In genomic region chr14:73106234-73106711, GRCm38 (mm10) we compare ENCODE assay signal across 8 mouse cellular contexts. TPM values are rescaled to one million over a fixed set of nuclear protein-coding genes. Genes with fewer than 3 reads are reported as not detected.
DNase-seq lines count a peak whose midpoint lies in the region; ATAC-seq and TF ChIP-seq lines count a peak whose summit lies in the region.

No protein-coding gene starts in this region.

- no peaks in the 10 kb centered on the region for H3K79me2 ChIP-seq in MEL (ENCODE audit: control insufficient read depth, insufficient read depth, low read length, poor library complexity)

- H3K4me3 ChIP-seq in heart, embryonic 12.5 days, result no peak overlapping the region
- H3K4me3 ChIP-seq in MEL (ENCODE audit: control insufficient read depth in 1 of 2, insufficient read depth in 1 of 2, low read depth in 2 of 2, low read length in 2 of 2), result peak overlapping the region; percentile 51 to 73
- H3K4me3 ChIP-seq in hindbrain, embryonic 12.5 days, result no peak overlapping the region
- H3K4me3 ChIP-seq in midbrain, postnatal 0 days (ENCODE audit: low read depth, low read length), result no peak overlapping the region

- H3K9ac ChIP-seq in heart, embryonic 12.5 days, result no peak overlapping the region
- peak overlapping the region; percentile 61 for H3K9ac ChIP-seq in MEL (ENCODE audit: control insufficient read depth, low read depth, low read length, poor library complexity, severe bottlenecking)
- no peak overlapping the region for H3K9ac ChIP-seq in hindbrain, embryonic 12.5 days
- H3K9ac ChIP-seq in midbrain, postnatal 0 days (replicated peaks; ENCODE audit: low read length, poor library complexity, severe bottlenecking), result no peak overlapping the region

- DNase-seq in heart, adult 18-20 months, result peak; percentile 31 to 79
- peak; percentile 79 for DNase-seq in MEL (ENCODE audit: low read depth, low spot score)
- DNase-seq in left cerebral cortex, postnatal 4 days, result peak; percentile 49
- peak; percentile 74 for DNase-seq in midbrain, postnatal 0 days (ENCODE audit: low spot score)
- DNase-seq in thymus, postnatal 25 days, result peak; percentile 78

- no peak for ATAC-seq in heart, embryonic 12.5 days (ENCODE audit: insufficient number of reproducible peaks, low FRiP score)
- ATAC-seq in common myeloid progenitor, adult 5-6 weeks (replicated peaks; ENCODE audit: low read depth, poor library complexity, severe bottlenecking), result 0 out of 2 replicates have a peak, but pooled peaks have one; percentile 26
- peak; percentile 52; the same call in 1 of the 2 replicates for ATAC-seq in hindbrain, embryonic 12.5 days (ENCODE audit: low FRiP score)
- ATAC-seq in midbrain, postnatal 0 days (ENCODE audit: low FRiP score), result 0 out of 2 replicates have a peak, but pooled peaks have one; percentile 44

- TF ChIP-seq RAD21 in MEL (IDR thresholded peaks at IDR 0.05; ENCODE audit: low read depth, low read length), result peak; percentile 87

- no peaks in the 10 kb centered on the region for H3K36me3 ChIP-seq in heart, embryonic 12.5 days
- peaks cover 0 to 29% of the 10 kb centered on the region in 2 experiments; a peak in 2 of 4 replicates for H3K36me3 ChIP-seq in MEL (ENCODE audit: control insufficient read depth in 1 of 2, insufficient read depth in 2 of 2, low read length in 2 of 2)
- no peaks in the 10 kb centered on the region for H3K36me3 ChIP-seq in hindbrain, embryonic 12.5 days
- no peaks in the 10 kb centered on the region for H3K36me3 ChIP-seq in midbrain, postnatal 0 days (ENCODE audit: insufficient read depth, low read length)

- H3K9me3 ChIP-seq in heart, embryonic 12.5 days (replicated peaks), result no peaks in the 10 kb centered on the region
- H3K9me3 ChIP-seq in MEL (replicated peaks; ENCODE audit: insufficient read depth, low read length), result no peaks in the 10 kb centered on the region
- H3K9me3 ChIP-seq in hindbrain, embryonic 12.5 days (replicated peaks), result no peaks in the 10 kb centered on the region
- no peaks in the 10 kb centered on the region for H3K9me3 ChIP-seq in midbrain, postnatal 0 days (ENCODE audit: low read length)

- H3K27me3 ChIP-seq in heart, embryonic 12.5 days (replicated peaks), result peaks cover 10% of the 10 kb centered on the region
- H3K27me3 ChIP-seq in MEL (ENCODE audit: control insufficient read depth in 1 of 2, insufficient read depth in 2 of 2, low read length in 2 of 2), result no peaks in the 10 kb centered on the region
- no peaks in the 10 kb centered on the region for H3K27me3 ChIP-seq in hindbrain, embryonic 12.5 days
- no peaks in the 10 kb centered on the region for H3K27me3 ChIP-seq in midbrain, postnatal 0 days (ENCODE audit: insufficient read depth, low read length)

- no peak overlapping the region for H3K4me2 ChIP-seq in heart, embryonic 12.5 days
- 0 out of 2 replicates have a peak overlapping the region, but pooled peaks have one; percentile 22 for H3K4me2 ChIP-seq in hindbrain, embryonic 12.5 days (replicated peaks)
- no peak overlapping the region for H3K4me2 ChIP-seq in midbrain, postnatal 0 days (ENCODE audit: low read depth, low read length, poor library complexity, severe bottlenecking)

- no peaks in the 10 kb centered on the region for H3K4me1 ChIP-seq in heart, embryonic 12.5 days (replicated peaks)
- peaks cover 6 to 46% of the 10 kb centered on the region in 2 experiments for H3K4me1 ChIP-seq in MEL (ENCODE audit: control insufficient read depth in 1 of 2, insufficient read depth in 2 of 2, low read length in 2 of 2)
- H3K4me1 ChIP-seq in hindbrain, embryonic 12.5 days, result no peaks in the 10 kb centered on the region
- no peaks in the 10 kb centered on the region for H3K4me1 ChIP-seq in midbrain, postnatal 0 days (ENCODE audit: insufficient read depth, low read length)

- no peak overlapping the region for H3K27ac ChIP-seq in heart, embryonic 12.5 days (ENCODE audit: poor library complexity, severe bottlenecking)
- no peak overlapping the region for H3K27ac ChIP-seq in MEL (ENCODE audit: control insufficient read depth, low read depth, low read length)
- no peak overlapping the region for H3K27ac ChIP-seq in hindbrain, embryonic 12.5 days
- H3K27ac ChIP-seq in midbrain, postnatal 0 days (ENCODE audit: low read depth, low read length), result no peak overlapping the region

- no peak for TF ChIP-seq POLR2A in MEL (IDR thresholded peaks at IDR 0.05; ENCODE audit: control insufficient read depth in 1 of 2, insufficient read depth in 1 of 2, low read depth in 1 of 2, low read length in 2 of 2, poor library complexity in 1 of 2)

- TF ChIP-seq EP300 in MEL (IDR thresholded peaks at IDR 0.05; ENCODE audit: low read depth in 1 of 2, low read length in 2 of 2), result no peak

- intact Hi-C loops in left cerebral cortex, postnatal 4 days (cut with DNase I), result loop anchor here (5.0 kb wide), 2 partner anchors 176 to 196 kb away; no protein-coding TSS in a partner anchor

- TF ChIP-seq CTCF in MEL (IDR thresholded peaks at IDR 0.05 in 2 of 3, conservative IDR thresholded peaks at IDR 0.05 in 1 of 3; ENCODE audit: control insufficient read depth in 1 of 3, insufficient read depth in 1 of 3, low read depth in 2 of 3, low read length in 3 of 3, poor library complexity in 1 of 3, severe bottlenecking in 1 of 3), result peak; percentile 6 to 80 (median 34); a peak in 4 of 6 replicates
- peak; percentile 74 for TF ChIP-seq CTCF in midbrain, postnatal 0 days (IDR thresholded peaks at IDR 0.05)

- WGBS in heart, embryonic 12.5 days, result 27% methylated on average over 8 of the region's 8 CpGs
- WGBS in hindbrain, embryonic 12.5 days, result 23% methylated on average over 8 of the region's 8 CpGs
- 16% methylated on average over 8 of the region's 8 CpGs for WGBS in midbrain, postnatal 0 days

TF ChIP-seq in MEL, 35 proteins besides CTCF, POLR2A, EP300 and RAD21:
- TF ChIP-seq SMC3 (IDR thresholded peaks at IDR 0.05; ENCODE audit: low read depth, low read length) (peak; percentile 82), ZNF384 (IDR thresholded peaks at IDR 0.05; ENCODE audit: low read depth, low read length) (peak; percentile 99), ZC3H11A (IDR thresholded peaks at IDR 0.05; ENCODE audit: low read depth, low read length) (peak; percentile 82), SIN3A (IDR thresholded peaks at IDR 0.05; ENCODE audit: low read length) (peak; percentile 62; the same call in 1 of the 2 replicates), NELFE (IDR thresholded peaks at IDR 0.05; ENCODE audit: low read depth, low read length) (no peak), GABPA (IDR thresholded peaks at IDR 0.05; ENCODE audit: low read depth, low read length) (no peak), GATA1 (IDR thresholded peaks at IDR 0.05; ENCODE audit: low read depth, low read length) (0 out of 2 replicates have a peak, but pooled peaks have one; percentile 7)
TF ChIP-seq in MEL: peak in this region for 5.

RNA-seq across cellular contexts. Expression of gene Rcbtb2, which starts 16.6 kb away (rescaled TPM):
- total RNA-seq in heart, adult 18-20 months (2021), result 10 to 100 TPM; 21.9 to 23.7 TPM
- 73.0 and 76.2 TPM in 2 replicates for polyA plus RNA-seq in heart, embryonic 12.5 days (2016; fragmentation: Nextera tagmentation; extraction: Ambion mirVana)
- total RNA-seq in MEL (2012; rRNA removed), result 5.4 and 8.6 TPM in 2 replicates
- polyA plus RNA-seq in MEL (2012; ENCODE audit: insufficient read depth in 1 of 2, insufficient read length in 2 of 2, low read depth in 1 of 2, low replicate concordance in 2 of 2, missing spikeins in 1 of 2), result 10 to 100 TPM in 1 of 2 experiments, not detected in 1; 13.8 TPM
- total RNA-seq in common myeloid progenitor, adult 5-6 weeks (2017), result 27.5 and 36.2 TPM in 2 replicates
- polyA plus RNA-seq in hindbrain, embryonic 12.5 days (2016; fragmentation: Nextera tagmentation; extraction: Ambion mirVana), result 124 and 127 TPM in 2 replicates
- 10 to 100 TPM; 36.6 to 45.4 TPM for total RNA-seq in left cerebral cortex, postnatal 4 days (2021)
- total RNA-seq in midbrain, postnatal 0 days (2014; rRNA removed), result 54.1 and 77.5 TPM in 2 replicates
- polyA plus RNA-seq in midbrain, postnatal 0 days (2015; fragmentation: Nextera tagmentation; extraction: Ambion mirVana), result 43.1 and 45.4 TPM in 2 replicates

RNA-seq across cellular contexts. Expression of gene Cysltr2, which starts 57.4 kb away (rescaled TPM):
- under 1 TPM in 1 of 2 experiments, not detected in 1; 0.72 TPM for total RNA-seq in heart, adult 18-20 months (2021)
- polyA plus RNA-seq in heart, embryonic 12.5 days (2016; fragmentation: Nextera tagmentation; extraction: Ambion mirVana), result not detected in 2 replicates
- total RNA-seq in MEL (2012; rRNA removed), result not detected in 2 replicates
- under 1 TPM in 1 of 2 experiments, not detected in 1; 0.22 TPM for polyA plus RNA-seq in MEL (2012; ENCODE audit: insufficient read depth in 1 of 2, insufficient read length in 2 of 2, low read depth in 1 of 2, low replicate concordance in 2 of 2, missing spikeins in 1 of 2)
- total RNA-seq in common myeloid progenitor, adult 5-6 weeks (2017), result 4.3 and 10.6 TPM in 2 replicates
- polyA plus RNA-seq in hindbrain, embryonic 12.5 days (2016; fragmentation: Nextera tagmentation; extraction: Ambion mirVana), result not detected in 2 replicates
- total RNA-seq in left cerebral cortex, postnatal 4 days (2021), result under 1 TPM; 0.78 to 0.85 TPM
- 0.76 TPM in 1 of 2 replicates, not detected in the other for total RNA-seq in midbrain, postnatal 0 days (2014; rRNA removed)
- polyA plus RNA-seq in midbrain, postnatal 0 days (2015; fragmentation: Nextera tagmentation; extraction: Ambion mirVana), result 0.30 and 0.33 TPM in 2 replicates

Comparison
In these comparisons a context has a peak if more than half of its experiments do, and no peak if none do; other contexts are left out.
1. H3K4me3 ChIP-seq: peak in MEL (2 of 2); none in heart, embryonic 12.5 days (single experiment), hindbrain, embryonic 12.5 days (single experiment) and midbrain, postnatal 0 days (single experiment).
2. Peak in every context shown above with its lines, with median percentiles within 50 percentile points of each other: DNase-seq.